Mouse (Mus musculus) ES-Bruce4 (cell line): ENCODE measurements around the gene Klrb1a.

Experiments
- CTCF ChIP-seq: IDR thresholded peaks from one replicate; pipeline ENCODE4 v1.8.1; 2011; ENCODE audit warnings: low read depth, low read length
- EP300 ChIP-seq: IDR thresholded peaks from 2 replicates; pipeline ENCODE4 v1.6.1; 2011; ENCODE audit warnings: low read depth, low read length; ENCODE audit not compliant: insufficient read depth
- POLR2A ChIP-seq: IDR thresholded peaks from one replicate; pipeline ENCODE4 v1.8.1; 2011; ENCODE audit warnings: low read length; ENCODE audit not compliant: insufficient read depth

- TF ChIP-seq POLR2A (no peak), CTCF (no peak), EP300 (no peak)
Measured at GRCm38 (mm10) chr6:128624425-128624824, 1.1 kb upstream of the Klrb1a start.
